Mouse (Mus musculus): ENCODE data around the gene Hils1.
A peak's percentile ranks its signal among the peaks of the same experiment; 100 is the strongest.

The Hils1 gene

GRCm38 (mm10) chr11:94988780-94989561 is 21.6 kb downstream of the Hils1 start:
- no peak for DNase-seq (ENCODE audit: low spot score in 2 of 2)

GRCm38 (mm10) chr11:94989562-94990017 is 22.2 kb downstream of the Hils1 start:
- peak; percentile 64 to 72 for DNase-seq (ENCODE audit: low spot score in 2 of 2)

DNA sequence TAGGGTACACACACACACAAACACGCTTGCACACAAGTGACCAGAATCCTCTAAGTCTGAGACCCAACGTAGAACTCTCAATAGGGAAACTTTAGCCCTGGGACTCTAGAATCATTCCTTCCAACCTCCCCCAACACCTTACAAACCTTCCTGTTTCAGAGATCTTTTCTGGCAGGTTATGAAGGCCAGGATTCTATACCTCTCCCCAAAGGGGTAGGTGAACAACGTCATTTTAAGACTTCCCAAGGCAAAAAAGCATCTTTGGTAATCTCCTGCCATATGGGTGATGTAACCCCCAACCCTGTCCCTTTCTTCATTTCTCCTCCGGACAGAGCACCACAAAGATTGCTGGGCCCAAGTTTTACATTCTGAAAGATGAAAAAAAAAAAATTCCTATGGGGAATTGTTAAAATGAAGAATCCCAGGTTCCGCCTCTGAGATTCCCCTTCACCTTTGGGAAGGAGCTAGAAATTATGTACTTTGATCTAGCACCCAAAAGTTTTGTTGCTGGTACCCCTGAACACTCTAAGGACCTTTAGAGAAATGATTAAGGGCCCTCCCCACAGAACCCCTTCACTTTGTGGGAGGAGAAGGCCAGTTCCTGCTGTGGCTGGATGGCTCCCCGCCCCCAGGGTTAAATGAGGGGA is 22.8 kb downstream of the Hils1 start:
- no peak for DNase-seq (ENCODE audit: low spot score in 2 of 2)

GRCm38 (mm10) chr11:94990749-94991577 is 23.6 kb downstream of the Hils1 start, which contains the start of gene Ppp1r9b:
Gene Ppp1r9b (plus strand): TSS chr11:94991035.
- DNase-seq (ENCODE audit: low spot score in 2 of 2), result peak; percentile 87 to 92

DNA sequence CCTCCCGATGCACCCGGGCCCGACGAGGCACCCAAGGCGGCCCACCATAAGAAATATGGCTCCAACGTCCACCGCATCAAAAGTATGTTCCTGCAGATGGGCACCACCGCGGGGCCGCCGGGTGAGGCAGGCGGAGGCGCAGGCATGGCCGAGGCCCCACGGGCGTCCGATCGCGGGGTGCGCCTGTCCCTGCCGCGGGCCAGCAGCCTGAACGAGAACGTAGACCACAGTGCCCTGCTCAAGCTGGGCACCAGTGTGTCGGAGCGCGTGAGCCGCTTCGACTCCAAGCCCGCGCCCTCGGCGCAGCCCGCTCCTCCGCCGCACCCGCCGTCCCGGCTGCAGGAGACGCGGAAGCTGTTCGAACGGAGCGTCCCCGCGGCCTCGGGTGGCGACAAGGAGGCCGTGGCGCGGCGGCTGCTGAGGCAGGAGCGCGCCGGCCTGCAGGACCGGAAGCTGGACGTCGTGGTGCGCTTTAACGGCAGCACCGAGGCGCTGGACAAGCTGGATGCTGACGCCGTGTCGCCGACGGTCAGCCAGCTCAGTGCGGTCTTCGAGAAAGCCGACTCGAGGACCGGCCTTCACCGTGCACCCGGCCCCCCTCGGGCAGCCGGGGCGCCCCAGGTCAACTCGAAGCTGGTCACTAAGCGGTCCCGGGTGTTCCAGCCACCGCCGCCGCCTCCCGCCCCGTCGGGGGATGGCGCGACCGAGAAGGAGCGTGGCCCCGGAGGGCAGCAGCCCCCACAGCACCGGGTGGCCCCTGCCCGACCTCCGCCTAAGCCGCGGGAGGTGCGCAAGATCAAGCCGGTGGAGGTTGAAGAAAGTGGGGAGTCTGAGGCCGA is 24.5 kb downstream of the Hils1 start:
- peak; percentile 54 to 64 for DNase-seq (ENCODE audit: low spot score in 2 of 2)

GRCm38 (mm10) chr11:94992480-94992753 is 25.0 kb downstream of the Hils1 start:
- no peak for DNase-seq (ENCODE audit: low spot score in 2 of 2)

GRCm38 (mm10) chr11:94992754-94993606 is 25.6 kb downstream of the Hils1 start:
- DNase-seq (ENCODE audit: low spot score in 2 of 2), result peak in 1 of 2 experiments; percentile 44

GRCm38 (mm10) chr11:94994208-94994814 is 26.9 kb downstream of the Hils1 start:
- DNase-seq (ENCODE audit: low spot score in 2 of 2), result no peak

DNA sequence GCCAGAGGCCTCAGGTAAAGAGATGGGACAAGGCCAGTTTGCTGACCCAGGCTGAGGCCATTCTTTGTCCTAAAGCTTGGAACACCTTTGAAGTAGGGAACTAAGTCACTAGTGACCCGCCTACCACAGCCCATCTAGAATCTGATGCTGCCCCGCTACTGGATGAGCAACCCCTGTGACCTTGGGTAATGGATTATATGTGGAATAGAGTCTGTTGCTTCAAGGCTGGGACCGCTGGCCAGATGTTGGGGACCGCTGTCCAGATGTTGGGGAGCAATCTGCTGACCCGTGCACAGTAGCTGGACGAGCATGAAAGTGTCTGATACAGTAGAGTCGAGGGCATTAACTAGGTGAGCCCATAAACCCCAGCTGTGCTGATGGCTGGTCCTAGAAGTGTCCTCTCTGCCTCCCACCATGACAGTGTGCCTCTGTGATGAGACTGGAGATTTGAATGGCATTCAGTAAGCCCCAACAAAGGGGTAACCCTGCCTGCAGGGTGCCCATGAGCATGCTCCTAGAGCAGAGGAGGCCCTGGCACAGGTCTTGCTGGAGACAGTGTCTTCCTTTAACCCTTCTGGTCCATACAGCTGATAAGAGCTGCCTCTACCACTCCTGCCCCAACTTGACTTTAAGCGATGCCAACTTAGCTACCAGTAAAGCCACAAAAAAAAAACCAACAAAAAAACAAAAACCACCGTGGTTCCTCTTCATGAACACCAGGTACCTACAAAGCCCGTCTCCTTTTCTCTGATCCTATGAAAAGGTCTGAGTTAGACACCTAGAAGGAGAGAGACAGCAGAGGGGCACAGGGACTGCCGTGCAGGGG is 27.8 kb downstream of the Hils1 start:
- no peak for DNase-seq (ENCODE audit: low spot score in 2 of 2)

GRCm38 (mm10) chr11:94996101-94996500 is 28.7 kb downstream of the Hils1 start:
- no peak for DNase-seq (ENCODE audit: low spot score in 2 of 2)

GRCm38 (mm10) chr11:94996984-94997383 is 29.6 kb downstream of the Hils1 start:
- DNase-seq (ENCODE audit: low spot score in 2 of 2), result no peak

DNA sequence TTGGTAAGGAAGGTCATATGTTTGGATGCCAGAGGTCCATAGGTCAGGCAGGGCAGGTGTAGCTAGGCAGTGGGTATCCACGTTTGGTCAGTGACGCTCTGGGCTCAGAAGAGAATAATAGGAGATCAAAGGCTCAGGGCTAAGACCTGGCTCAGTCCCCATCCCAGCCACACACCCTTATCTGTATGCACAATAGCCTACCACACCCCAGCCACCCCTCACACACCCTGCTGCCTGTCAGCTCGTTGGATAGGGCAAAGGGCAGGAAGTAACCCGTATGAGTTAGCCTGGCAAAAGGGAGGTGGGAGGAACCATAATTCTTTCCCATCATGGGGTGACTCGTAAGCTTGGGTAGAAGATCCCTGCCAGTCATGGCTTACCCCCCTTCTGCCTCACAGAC is 30.2 kb downstream of the Hils1 start:
- no peak for DNase-seq (ENCODE audit: low spot score in 2 of 2)

- DNase-seq (ENCODE audit: low spot score in 2 of 2), result peak; percentile 97
Observed at GRCm38 (mm10) chr11:94998041-94998531, 30.7 kb downstream of the Hils1 start.

- no peak for DNase-seq (ENCODE audit: low spot score in 2 of 2)
Observed at GRCm38 (mm10) chr11:95000128-95000527, 32.7 kb downstream of the Hils1 start.

- peak; percentile 70 to 73 for DNase-seq (ENCODE audit: low spot score in 2 of 2)
Observed at GRCm38 (mm10) chr11:95000548-95000947, 33.2 kb downstream of the Hils1 start.

DNA sequence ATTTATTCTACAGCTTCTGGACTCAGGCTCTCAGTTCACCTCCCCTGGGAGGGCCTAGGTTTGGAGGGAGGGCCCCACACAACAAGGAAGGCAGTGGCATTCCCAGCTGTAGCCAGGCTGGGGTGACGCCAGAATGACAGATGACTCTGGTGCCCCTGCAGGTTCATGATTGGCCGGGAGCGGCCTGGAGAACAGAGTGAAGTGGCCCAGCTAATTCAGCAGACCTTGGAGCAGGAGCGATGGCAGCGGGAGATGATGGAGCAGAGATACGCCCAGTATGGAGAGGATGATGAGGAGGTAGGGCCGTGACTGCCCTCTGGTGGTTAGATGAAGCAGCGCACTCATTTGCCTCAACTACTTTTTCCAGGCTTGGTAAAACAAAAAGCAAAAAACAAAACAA is 33.7 kb downstream of the Hils1 start:
- DNase-seq (ENCODE audit: low spot score in 2 of 2), result peak; percentile 61 to 72

DNA sequence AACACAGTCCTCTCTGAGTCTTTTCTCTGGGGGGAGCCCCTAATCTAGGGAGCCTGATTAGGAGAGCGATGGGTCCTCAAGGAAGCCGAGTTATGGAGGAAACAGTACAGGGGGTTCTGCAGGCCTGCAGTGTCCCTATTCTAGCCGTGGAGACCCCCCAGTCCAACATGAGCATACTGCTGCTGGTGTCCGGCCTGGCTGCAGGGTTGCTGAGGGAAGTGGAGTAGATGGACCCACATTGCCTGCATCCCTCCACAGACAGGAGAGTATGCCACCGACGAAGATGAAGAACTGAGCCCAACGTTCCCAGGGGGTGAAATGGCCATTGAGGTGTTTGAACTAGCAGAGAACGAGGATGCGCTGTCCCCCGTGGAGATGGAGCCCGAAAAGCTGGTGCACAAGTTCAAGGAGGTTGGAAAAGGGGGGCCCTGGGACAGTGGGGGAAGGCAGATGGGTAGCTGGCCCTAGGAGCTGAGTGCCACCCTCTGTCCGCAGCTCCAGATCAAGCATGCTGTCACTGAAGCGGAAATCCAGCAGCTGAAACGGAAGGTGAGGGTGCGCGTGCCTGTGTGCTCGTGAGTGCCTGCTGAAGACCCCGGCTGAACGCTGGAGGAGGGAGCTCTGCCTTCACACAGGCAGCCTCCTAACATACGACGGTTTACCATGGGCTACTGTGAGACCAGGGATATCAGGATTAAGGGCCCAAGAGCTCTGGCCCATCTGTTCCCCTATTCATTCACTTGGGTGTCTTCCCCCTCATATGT is 34.4 kb downstream of the Hils1 start:
- DNase-seq (ENCODE audit: low spot score in 2 of 2), result no peak

DNA sequence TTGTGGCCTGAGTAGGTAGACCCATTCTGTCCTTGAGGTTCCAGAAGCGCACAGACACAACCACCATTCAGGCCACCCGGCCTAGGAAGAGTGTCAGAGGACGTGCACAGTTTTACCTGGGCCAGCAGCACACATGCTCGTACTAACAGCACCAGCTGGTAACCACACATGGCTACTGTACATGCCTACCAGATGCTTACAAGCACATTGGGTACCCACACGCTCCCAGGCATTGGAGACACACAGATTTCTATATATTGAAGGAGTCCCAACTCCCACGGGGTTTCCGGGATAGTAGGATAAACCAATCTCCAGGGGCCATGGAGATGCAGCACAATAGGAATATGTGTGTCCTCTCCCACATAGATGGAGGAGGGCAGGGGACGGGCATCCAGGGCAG is 35.3 kb downstream of the Hils1 start:
- no peak for DNase-seq (ENCODE audit: low spot score in 2 of 2)
